Mouse (Mus musculus): Measurements from ENCODE around the gene Cd274. TPM values are rescaled to one million over a fixed set of nuclear protein-coding genes. Genes with fewer than 3 reads are reported as not detected.

Cd274 gene
- total and polyA plus RNA-seq, 3 experiments = 6.7 to 15.9 (median 7.4) TPM

GRCm38 (mm10) chr19:29342281-29342680 lies 25.0 kb upstream of the Cd274 start:
- Histone ChIP-seq H3K27ac (ENCODE audit: insufficient read depth, low read depth) (no peak overlapping the region), H3K36me3 (replicated peaks in 1 of 2; ENCODE audit: control insufficient read depth in 1 of 2, insufficient read depth in 1 of 2, low read length in 1 of 2) (no peaks in the 10 kb centered on the region), H3K4me3 (replicated peaks in 1 of 3; ENCODE audit: low read depth in 2 of 3, low read length in 2 of 3, poor library complexity in 1 of 3) (no peak overlapping the region), H3K4me1 (ENCODE audit: control insufficient read depth in 1 of 2, insufficient read depth in 2 of 2) (peaks cover 3 to 12% of the 10 kb centered on the region in 2 experiments), H3K9ac (ENCODE audit: insufficient read depth, low read depth) (no peak overlapping the region), H3K4me2 (ENCODE audit: insufficient read depth, low read depth, poor library complexity, severe bottlenecking) (no peak overlapping the region), H3K79me2 (replicated peaks; ENCODE audit: control insufficient read depth, extremely low read depth, insufficient read depth, poor library complexity, severe bottlenecking) (no peaks in the 10 kb centered on the region), H3K27me3 (replicated peaks) (no peaks in the 10 kb centered on the region), H3K9me3 (replicated peaks; ENCODE audit: low read length) (no peaks in the 10 kb centered on the region)
- TF ChIP-seq TCF12 (IDR thresholded peaks at IDR 0.05; ENCODE audit: low read depth, low read length) (no peak), USF2 (conservative IDR thresholded peaks at IDR 0.05; ENCODE audit: low read depth, low read length) (no peak), SMC3 (IDR thresholded peaks at IDR 0.05; ENCODE audit: low read depth, low read length) (no peak), GABPA (IDR thresholded peaks at IDR 0.05; ENCODE audit: insufficient replicate concordance, low read depth, low read length) (no peak), USF1 (IDR thresholded peaks at IDR 0.05; ENCODE audit: low read depth, low read length) (no peak), RCOR1 (conservative IDR thresholded peaks at IDR 0.05; ENCODE audit: low read depth, low read length) (no peak), NRF1 (IDR thresholded peaks at IDR 0.05; ENCODE audit: low read depth, low read length) (no peak), EP300 (IDR thresholded peaks at IDR 0.05; ENCODE audit: low read length) (no peak), KAT2A (IDR thresholded peaks at IDR 0.05; ENCODE audit: insufficient replicate concordance, low read length) (no peak), SIN3A (IDR thresholded peaks at IDR 0.05; ENCODE audit: low read length) (no peak), CHD1 (IDR thresholded peaks at IDR 0.05; ENCODE audit: low read depth, low read length) (no peak), RAD21 (IDR thresholded peaks at IDR 0.05; ENCODE audit: low read depth, low read length) (no peak), ZNF384 (IDR thresholded peaks at IDR 0.05; ENCODE audit: low read depth, low read length) (no peak), IRF4 (IDR thresholded peaks at IDR 0.05; ENCODE audit: low read depth, low read length) (no peak), MYC (IDR thresholded peaks at IDR 0.05; ENCODE audit: low read depth, low read length) (no peak), MXI1 (IDR thresholded peaks at IDR 0.05; ENCODE audit: low read depth, low read length) (no peak), TBP (conservative IDR thresholded peaks at IDR 0.05; ENCODE audit: low read depth, low read length) (no peak), ELF1 (IDR thresholded peaks at IDR 0.05; ENCODE audit: low read depth, low read length) (no peak), HCFC1 (IDR thresholded peaks at IDR 0.05; ENCODE audit: low read depth, low read length) (no peak), ZMIZ1 (IDR thresholded peaks at IDR 0.05; ENCODE audit: low read depth, low read length) (no peak)
- in situ Hi-C loops (cut with MboI; ENCODE audit: low pct_ligation_motif_present, low pct_unique_long_range_greater_than_20kb, low sequenced_read_pairs) = no loop called here
- DNase-seq (ENCODE audit: extremely low read depth) = no peak
- dilution Hi-C loops (cut with MboI; ENCODE audit: extremely low pct_ligation_motif_present, extremely low pct_unique_long_range_greater_than_20kb, low sequenced_read_pairs) = no loop called here

- Histone ChIP-seq H3K36me3 (replicated peaks in 1 of 2; ENCODE audit: control insufficient read depth in 1 of 2, insufficient read depth in 1 of 2, low read length in 1 of 2) (peaks cover 2 to 5% of the 10 kb centered on the region in 2 experiments), H3K4me1 (ENCODE audit: control insufficient read depth in 1 of 2, insufficient read depth in 2 of 2) (peaks cover 3 to 12% of the 10 kb centered on the region in 2 experiments), H3K27ac (ENCODE audit: insufficient read depth, low read depth) (no peak overlapping the region), H3K79me2 (replicated peaks; ENCODE audit: control insufficient read depth, extremely low read depth, insufficient read depth, poor library complexity, severe bottlenecking) (no peaks in the 10 kb centered on the region), H3K4me3 (replicated peaks in 1 of 3; ENCODE audit: low read depth in 2 of 3, low read length in 2 of 3, poor library complexity in 1 of 3) (no peak overlapping the region), H3K4me2 (ENCODE audit: insufficient read depth, low read depth, poor library complexity, severe bottlenecking) (no peak overlapping the region), H3K9ac (ENCODE audit: insufficient read depth, low read depth) (no peak overlapping the region), H3K27me3 (replicated peaks) (no peaks in the 10 kb centered on the region), H3K9me3 (replicated peaks; ENCODE audit: low read length) (no peaks in the 10 kb centered on the region)
- TF ChIP-seq GABPA (IDR thresholded peaks at IDR 0.05; ENCODE audit: insufficient replicate concordance, low read depth, low read length) (no peak), ZKSCAN1 (IDR thresholded peaks at IDR 0.05; ENCODE audit: borderline replicate concordance, low read depth, low read length) (no peak), MEF2A (IDR thresholded peaks at IDR 0.05; ENCODE audit: borderline replicate concordance, low read depth, low read length) (no peak), IRF4 (IDR thresholded peaks at IDR 0.05; ENCODE audit: low read depth, low read length) (no peak), ZNF384 (IDR thresholded peaks at IDR 0.05; ENCODE audit: low read depth, low read length) (no peak), CTCF (conservative IDR thresholded peaks at IDR 0.05 in 1 of 2, IDR thresholded peaks at IDR 0.05 in 1 of 2; ENCODE audit: low read depth in 2 of 2, low read length in 2 of 2) (no peak), MAX (IDR thresholded peaks at IDR 0.05; ENCODE audit: low read length) (no peak), SMC3 (IDR thresholded peaks at IDR 0.05; ENCODE audit: low read depth, low read length) (no peak), PAX5 (IDR thresholded peaks at IDR 0.05; ENCODE audit: low read length) (no peak), EP300 (IDR thresholded peaks at IDR 0.05; ENCODE audit: low read length) (no peak), ELF1 (IDR thresholded peaks at IDR 0.05; ENCODE audit: low read depth, low read length) (no peak), MAFK (IDR thresholded peaks at IDR 0.05; ENCODE audit: insufficient replicate concordance, low read length) (no peak), HCFC1 (IDR thresholded peaks at IDR 0.05; ENCODE audit: low read depth, low read length) (no peak), ETS1 (conservative IDR thresholded peaks at IDR 0.05; ENCODE audit: low read depth, low read length) (no peak), TBP (conservative IDR thresholded peaks at IDR 0.05; ENCODE audit: low read depth, low read length) (no peak), TCF12 (IDR thresholded peaks at IDR 0.05; ENCODE audit: low read depth, low read length) (no peak), E2F4 (IDR thresholded peaks at IDR 0.05; ENCODE audit: insufficient replicate concordance, low read depth, low read length) (no peak)
- DNase-seq (ENCODE audit: extremely low read depth) = no peak
- dilution Hi-C loops (cut with MboI; ENCODE audit: extremely low pct_ligation_motif_present, extremely low pct_unique_long_range_greater_than_20kb, low sequenced_read_pairs) = no loop called here
- in situ Hi-C loops (cut with MboI; ENCODE audit: low pct_ligation_motif_present, low pct_unique_long_range_greater_than_20kb, low sequenced_read_pairs) = no loop called here
Measured at GRCm38 (mm10) chr19:29344868-29345267, 22.4 kb upstream of the Cd274 start.
